Mouse (Mus musculus) stomach, postnatal 0 days (tissue): ENCODE data around the gene Snrpb. TPM values are rescaled to one million over a fixed set of nuclear protein-coding genes. Genes with fewer than 3 reads are reported as not detected.

ENCODE experiments used
- ATAC-seq: fragments of 200-750 bp; cut with Nextera tagmentation; 2 replicates; pipeline ENCODE4 v1.8.0; 2017; ENCODE audit not compliant: low FRiP score, low TSS enrichment
- DNase-seq: peaks from one replicate; pipeline ENCODE4 v3.0.0-alpha.2; 2016; ENCODE audit warnings: low spot score
- H3K27ac ChIP-seq: fragments of 300-500 bp; sonication (generic); replicated peaks from 2 replicates; pipeline ENCODE4 v1.5.1; 2014; ENCODE audit warnings: mild to moderate bottlenecking, control low read depth
- H3K27me3 ChIP-seq: fragments of 300-500 bp; sonication (generic); 2 replicates; pipeline ENCODE4 v1.6.1; 2014; ENCODE audit warnings: low read length; ENCODE audit not compliant: control insufficient read depth, insufficient read depth
- H3K36me3 ChIP-seq: fragments of 300-500 bp; sonication (generic); 2 replicates; pipeline ENCODE4 v1.6.1; 2014; ENCODE audit warnings: low read length, mixed read lengths; ENCODE audit not compliant: control insufficient read depth, insufficient read depth
- H3K4me1 ChIP-seq: fragments of 300-500 bp; sonication (generic); replicated peaks from 2 replicates; pipeline ENCODE4 v1.6.1; 2014; ENCODE audit warnings: antibody characterized with exemption; ENCODE audit not compliant: control insufficient read depth, insufficient read depth
- H3K4me2 ChIP-seq: fragments of 300-500 bp; sonication (generic); replicated peaks from 2 replicates; pipeline ENCODE4 v1.6.1; 2014; ENCODE audit warnings: low read depth, mild to moderate bottlenecking, control low read depth, moderate library complexity
- H3K4me3 ChIP-seq: fragments of 300-500 bp; sonication (generic); 2 replicates; pipeline ENCODE4 v1.5.1; 2014; ENCODE audit warnings: low read depth, low read length, control low read depth
- H3K9ac ChIP-seq: fragments of 300-500 bp; sonication (generic); 2 replicates; pipeline ENCODE4 v1.6.1; 2014; ENCODE audit warnings: mild to moderate bottlenecking, low read length, control low read depth, mixed read lengths
- H3K9me3 ChIP-seq: fragments of 300-500 bp; sonication (generic); 2 replicates; pipeline ENCODE4 v1.6.1; 2016; ENCODE audit warnings: low read length; ENCODE audit not compliant: control insufficient read depth
- CTCF ChIP-seq: IDR thresholded peaks from 2 replicates; pipeline ENCODE4 v1.5.1; 2016; ENCODE audit warnings: antibody characterized with exemption, low read depth, mild to moderate bottlenecking, moderate library complexity
- EP300 ChIP-seq: optimal IDR thresholded peaks from 2 replicates; pipeline ENCODE3; 2016; ENCODE audit warnings: antibody characterized with exemption
- WGBS: fragments of 180-500 bp; shearing (Covaris S2); extraction: QIAGEN DNeasy Blood & Tissue Kit; methylation state at CpG from one replicate; pipeline ENCODE4 v1.1.7; 2014; 5-methylcytosine and 5-hydroxymethylcytosine counted together
- polyA plus RNA-seq: library from polyadenylated mRNA; unstranded; fragments of >200 nt; fragmentation: Nextera tagmentation; extraction: Ambion mirVana; gene quantifications from 2 replicates; pipeline ENCODE4 v1.2.1, GENCODE M21; 2015

Snrpb gene
- polyA plus RNA-seq, 1 experiment from 2014 or later = 318 TPM

DNA sequence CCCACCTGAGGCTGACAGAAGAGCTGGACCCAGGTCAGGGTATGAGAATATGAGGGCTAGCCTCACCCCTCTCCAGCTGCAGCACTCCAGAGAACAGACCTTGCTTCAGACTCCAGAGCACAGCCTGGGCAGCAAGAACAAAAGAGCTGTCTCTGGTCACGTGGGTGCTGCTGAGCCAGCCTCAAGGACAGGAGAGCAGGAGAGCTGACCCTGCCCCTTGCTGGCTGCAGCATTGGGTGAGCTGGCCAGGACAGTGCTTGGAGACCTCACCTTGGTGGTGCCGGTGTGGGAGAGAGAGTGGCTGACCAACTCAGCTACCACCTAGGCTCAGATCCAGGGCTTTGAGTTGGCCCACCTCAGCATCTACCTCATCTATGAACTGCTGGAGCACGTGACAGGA is 24.0 kb downstream of the Snrpb start:
- H3K9me3 ChIP-seq = no peaks in the 10 kb centered on the region
- no peak overlapping the region for H3K4me3 ChIP-seq
- H3K9ac ChIP-seq = no peak overlapping the region
- no peak for ATAC-seq
- no peak for DNase-seq
- no peaks in the 10 kb centered on the region for H3K4me1 ChIP-seq
- H3K27me3 ChIP-seq = no peaks in the 10 kb centered on the region
- H3K36me3 ChIP-seq = no peaks in the 10 kb centered on the region
- no peak overlapping the region for H3K4me2 ChIP-seq
- 77% methylated on average over 3 of the region's 3 CpGs for WGBS
- TF ChIP-seq EP300 (no peak), CTCF (no peak)
- H3K27ac ChIP-seq = no peak overlapping the region

GRCm38 (mm10) chr2:130146089-130146668 is 33.0 kb downstream of the Snrpb start:
- Histone ChIP-seq H3K27me3 (no peaks in the 10 kb centered on the region), H3K4me3 (no peak overlapping the region), H3K9ac (no peak overlapping the region), H3K9me3 (no peaks in the 10 kb centered on the region), H3K4me1 (no peaks in the 10 kb centered on the region), H3K36me3 (no peaks in the 10 kb centered on the region), H3K4me2 (no peak overlapping the region), H3K27ac (no peak overlapping the region)
- ATAC-seq = no peak
- no peak for DNase-seq
- WGBS = 79% methylated on average over 5 of the region's 5 CpGs
- no peak for TF ChIP-seq EP300
- no peak for TF ChIP-seq CTCF

DNA sequence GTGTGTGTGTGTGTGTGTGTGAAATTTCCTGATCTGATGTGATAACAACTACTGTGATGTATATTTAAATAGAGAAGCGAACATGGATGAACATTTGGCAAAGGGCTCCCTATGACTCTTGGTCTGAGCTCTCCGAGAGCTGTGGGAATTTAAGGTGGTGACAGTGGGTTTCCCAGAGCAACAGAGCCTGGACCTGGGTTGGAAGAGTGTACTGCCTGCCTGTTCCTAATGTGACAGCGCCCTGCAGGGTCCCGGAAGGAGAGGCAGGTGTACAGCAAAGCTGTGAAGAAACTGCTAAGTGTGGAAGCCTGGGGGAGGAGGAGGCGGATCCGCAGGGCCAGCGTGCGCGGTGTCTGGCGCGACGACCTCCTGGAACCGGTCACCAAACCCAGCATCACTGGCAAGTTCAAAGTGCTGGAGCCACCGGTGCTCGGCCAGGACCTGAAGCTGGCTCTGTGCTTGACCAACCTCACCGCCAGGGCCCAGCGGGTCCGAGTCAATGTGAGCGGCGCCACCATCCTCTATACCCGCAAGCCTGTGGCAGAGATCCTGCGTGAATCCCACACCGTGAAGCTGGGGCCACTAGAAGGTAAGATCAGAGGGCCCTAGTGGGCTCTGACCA is 34.4 kb downstream of the Snrpb start:
- Histone ChIP-seq H3K27me3 (no peaks in the 10 kb centered on the region), H3K9me3 (no peaks in the 10 kb centered on the region), H3K4me2 (no peak overlapping the region), H3K27ac (no peak overlapping the region), H3K4me1 (no peaks in the 10 kb centered on the region), H3K9ac (no peak overlapping the region), H3K36me3 (no peaks in the 10 kb centered on the region), H3K4me3 (no peak overlapping the region)
- DNase-seq = no peak
- 78% methylated on average over 23 of the region's 23 CpGs for WGBS
- TF ChIP-seq EP300 = no peak
- no peak for TF ChIP-seq CTCF
- no peak for ATAC-seq

DNA sequence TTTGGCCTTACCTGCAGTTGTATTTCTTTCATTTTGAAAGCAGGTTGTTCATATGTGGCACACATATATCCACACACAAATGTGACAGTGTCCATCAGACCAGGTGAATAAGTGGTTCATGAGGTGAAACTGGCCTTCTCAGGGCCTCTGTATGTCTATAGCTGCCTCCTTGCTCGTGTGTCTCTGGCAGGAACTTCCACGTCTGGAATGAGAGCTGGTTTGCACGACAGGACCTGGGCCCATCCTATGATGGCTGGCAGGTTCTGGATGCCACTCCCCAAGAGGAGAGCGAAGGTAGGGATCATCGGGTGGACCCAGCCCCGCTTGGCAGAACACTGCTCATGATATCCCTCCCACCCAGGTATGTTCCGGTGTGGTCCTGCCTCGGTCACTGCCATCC is 36.2 kb downstream of the Snrpb start:
- no peak for ATAC-seq
- H3K36me3 ChIP-seq = no peaks in the 10 kb centered on the region
- 89% methylated on average over 8 of the region's 8 CpGs for WGBS
- no peak overlapping the region for H3K4me3 ChIP-seq
- DNase-seq = no peak
- H3K4me1 ChIP-seq = no peaks in the 10 kb centered on the region
- H3K27me3 ChIP-seq = no peaks in the 10 kb centered on the region
- no peak overlapping the region for H3K27ac ChIP-seq
- no peak overlapping the region for H3K4me2 ChIP-seq
- H3K9me3 ChIP-seq = no peaks in the 10 kb centered on the region
- no peak overlapping the region for H3K9ac ChIP-seq
- TF ChIP-seq CTCF = no peak
- TF ChIP-seq EP300 = no peak

- Histone ChIP-seq H3K9me3 (no peaks in the 10 kb centered on the region), H3K27me3 (no peaks in the 10 kb centered on the region), H3K4me3 (no peak overlapping the region), H3K4me2 (no peak overlapping the region), H3K36me3 (no peaks in the 10 kb centered on the region), H3K27ac (no peak overlapping the region), H3K4me1 (no peaks in the 10 kb centered on the region), H3K9ac (no peak overlapping the region)
- DNase-seq (no peak), ATAC-seq (no peak)
- 41% methylated on average over 1 of the region's 1 CpGs for WGBS
- no peak for TF ChIP-seq CTCF
- TF ChIP-seq EP300 = no peak
Measured at GRCm38 (mm10) chr2:130129687-130130086, 49.5 kb downstream of the Snrpb start.

DNA sequence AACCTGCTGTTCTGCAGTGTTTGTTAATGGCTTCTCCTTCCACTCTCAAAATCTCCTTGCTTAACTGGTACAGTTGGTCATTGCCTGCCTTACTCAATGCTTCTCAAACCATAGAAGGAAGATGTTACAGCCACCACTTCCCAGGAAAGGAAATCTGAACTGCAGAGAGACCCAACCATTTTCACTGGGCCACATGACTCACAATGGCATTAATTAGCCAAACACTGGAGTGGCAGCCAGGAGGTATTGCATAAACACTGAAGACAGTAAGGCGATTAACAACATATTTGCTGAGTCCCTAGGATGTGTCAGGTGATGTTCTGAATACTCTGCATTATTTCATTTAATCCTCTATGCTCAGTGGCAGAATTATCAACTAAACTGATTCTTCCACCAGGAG is 53.1 kb downstream of the Snrpb start:
- WGBS = 45% methylated on average over 1 of the region's 1 CpGs
- TF ChIP-seq EP300 = no peak
- ATAC-seq (no peak), DNase-seq (no peak)
- Histone ChIP-seq H3K9ac (no peak overlapping the region), H3K4me3 (no peak overlapping the region), H3K27ac (no peak overlapping the region), H3K9me3 (no peaks in the 10 kb centered on the region), H3K4me1 (no peaks in the 10 kb centered on the region), H3K27me3 (no peaks in the 10 kb centered on the region), H3K36me3 (no peaks in the 10 kb centered on the region), H3K4me2 (no peak overlapping the region)
